Mouse (Mus musculus) small intestine, adult 2 months (tissue): ENCODE results near the gene Ccdc134.

Experiments
- CTCF ChIP-seq: fragments of 200-500 bp; IDR thresholded peaks from 2 replicates; pipeline ENCODE4 v1.5.1; 2012; ENCODE audit warnings: low read depth, mild to moderate bottlenecking, control low read depth, inconsistent platforms, low read length, moderate library complexity, mixed read lengths; ENCODE audit not compliant: insufficient replicate concordance, insufficient read length; ENCODE audit errors: extremely low read depth
- POLR2A ChIP-seq: fragments of 200-500 bp; IDR thresholded peaks from 2 replicates; pipeline ENCODE4 v1.6.1; 2012; ENCODE audit warnings: low read depth, mild to moderate bottlenecking, control low read depth, inconsistent platforms, low read length, moderate library complexity

DNA sequence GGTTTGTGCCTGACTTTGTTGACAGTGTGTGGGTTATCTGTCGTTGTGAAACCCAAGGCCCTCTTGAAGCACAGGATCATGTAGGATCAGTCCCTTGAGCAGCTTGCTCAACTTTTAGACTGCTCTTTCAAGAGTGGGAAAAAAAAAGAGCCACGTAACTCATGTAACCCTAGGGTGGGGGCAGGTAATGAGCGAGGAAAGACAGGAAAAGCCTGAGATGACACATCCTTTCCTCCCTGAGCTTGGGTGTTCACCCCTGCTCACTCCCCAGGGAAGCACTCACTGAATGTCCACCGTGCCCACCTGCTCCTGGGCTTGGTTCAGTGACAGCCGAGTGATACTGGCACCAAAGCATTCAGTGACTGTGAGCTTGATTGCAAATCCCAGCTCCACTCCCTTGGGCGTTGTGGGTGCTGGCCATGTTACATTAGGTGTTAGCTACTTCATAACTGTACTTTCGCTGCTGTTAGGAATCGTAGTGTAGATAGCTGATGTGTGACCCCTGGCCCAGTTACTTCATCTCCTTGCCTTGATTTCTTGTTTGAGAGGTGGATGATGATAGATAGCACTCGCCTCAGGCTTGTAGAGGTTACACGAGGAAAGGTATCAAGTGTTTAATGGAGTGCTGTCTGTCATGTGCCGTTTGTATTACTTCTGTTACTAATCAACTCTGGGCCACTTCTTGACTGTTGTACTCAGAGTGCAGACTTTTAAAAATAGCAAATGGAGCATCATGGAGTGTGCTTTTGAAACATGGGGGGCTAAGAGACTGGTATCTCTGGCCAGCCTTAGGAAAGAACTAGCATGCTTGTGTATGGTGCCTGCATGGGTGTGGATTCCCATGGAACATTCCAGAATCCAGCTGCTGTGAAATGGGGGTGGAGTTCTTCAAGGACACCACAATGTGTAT is 33.3 kb downstream of the Ccdc134 start:
- TF ChIP-seq CTCF (no peak), POLR2A (no peak)
